Mouse (Mus musculus) myocyte (in vitro differentiated cells): ENCODE data around the gene Timp2.

ENCODE experiments used
- MAX ChIP-seq: IDR thresholded peaks from one replicate; pipeline ENCODE4 v1.6.1; 2011; ENCODE audit warnings: low read depth, mild to moderate bottlenecking, control low read depth
- POLR2A ChIP-seq: IDR thresholded peaks from one replicate; pipeline ENCODE4 v1.6.1; 2011; ENCODE audit warnings: low read depth, mild to moderate bottlenecking, control low read depth, moderate library complexity; ENCODE audit not compliant: insufficient read length
- POLR2AphosphoS2 ChIP-seq: IDR thresholded peaks from one replicate; pipeline ENCODE4 v1.6.1; 2011; ENCODE audit warnings: low read depth, control low read depth; ENCODE audit not compliant: insufficient read length
- TCF12 ChIP-seq: IDR thresholded peaks from one replicate; pipeline ENCODE4 v1.6.1; 2011; ENCODE audit warnings: mild to moderate bottlenecking, control low read depth; ENCODE audit not compliant: poor library complexity, insufficient read depth, severe bottlenecking

DNA sequence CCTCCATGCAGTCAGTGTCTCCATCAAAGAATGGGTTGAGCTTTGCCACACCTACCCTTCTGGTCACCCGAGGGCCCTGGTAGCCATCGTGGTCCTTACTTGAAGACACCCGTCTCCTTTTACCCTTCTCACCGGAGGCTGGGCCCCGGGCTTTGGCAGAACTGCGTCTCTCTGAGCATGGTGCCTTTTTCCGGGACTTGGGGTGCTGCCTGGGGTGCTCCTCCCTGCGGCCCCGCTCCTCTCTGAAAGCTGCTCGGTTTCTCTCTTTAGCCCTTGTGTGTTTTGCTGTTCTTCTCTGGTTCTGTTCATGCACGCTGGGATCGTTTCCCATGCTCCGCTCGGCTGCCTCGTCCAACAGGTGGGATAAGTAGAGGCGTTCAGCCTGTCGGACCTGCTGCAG lies 22.1 kb downstream of the Timp2 start:
- TF ChIP-seq TCF12 (no peak), MAX (no peak), POLR2A (no peak), POLR2AphosphoS2 (no peak)
